Mouse (Mus musculus) spleen, adult 2 months (tissue): ENCODE measurements around the gene Fam185a. TPM values are rescaled to one million over a fixed set of nuclear protein-coding genes. Genes with fewer than 3 reads are reported as not detected.

Experiments
- DNase-seq, 2 experiments: peaks; one replicate each; pipeline versions ENCODE4 v3.0.0 to v3.0.0-alpha.2; 2012 to 2021; ENCODE audit warnings: low spot score in 2 of 2, low read depth in 1 of 2
- H3K27ac ChIP-seq: fragments of 200-500 bp; 2 replicates; pipeline ENCODE4 v1.5.1; 2012; ENCODE audit warnings: low read length, inconsistent platforms; ENCODE audit not compliant: insufficient read depth
- H3K27me3 ChIP-seq: fragments of 200-500 bp; 2 replicates; pipeline ENCODE4 v1.6.1; 2012; ENCODE audit warnings: mild to moderate bottlenecking, moderate library complexity, low read length, inconsistent platforms; ENCODE audit not compliant: control insufficient read depth, insufficient read depth
- H3K36me3 ChIP-seq: fragments of 200-500 bp; 2 replicates; pipeline ENCODE4 v1.6.1; 2012; ENCODE audit warnings: mild to moderate bottlenecking, low read length, inconsistent platforms; ENCODE audit not compliant: control insufficient read depth, insufficient read depth
- H3K4me1 ChIP-seq: fragments of 200-500 bp; 2 replicates; pipeline ENCODE4 v1.6.1; 2011; ENCODE audit warnings: inconsistent platforms; ENCODE audit not compliant: control insufficient read depth, insufficient read depth, insufficient read length
- H3K4me3 ChIP-seq: fragments of 200-500 bp; 2 replicates; pipeline ENCODE4 v1.5.1; 2011; ENCODE audit warnings: mild to moderate bottlenecking, inconsistent platforms; ENCODE audit not compliant: insufficient read depth, insufficient read length; ENCODE audit errors: extremely low read depth
- CTCF ChIP-seq: fragments of 200-500 bp; IDR thresholded peaks from 2 replicates; pipeline ENCODE4 v1.5.1; 2011; ENCODE audit warnings: mild to moderate bottlenecking, inconsistent platforms; ENCODE audit not compliant: insufficient read depth, insufficient read length, insufficient replicate concordance; ENCODE audit errors: extremely low read depth
- POLR2A ChIP-seq: fragments of 200-500 bp; IDR thresholded peaks from 2 replicates; pipeline ENCODE4 v1.6.1; 2011; ENCODE audit warnings: low read depth, low read length, inconsistent platforms
- WGBS: fragments of 180-500 bp; shearing (Covaris S2); methylation state at CpG from one replicate; pipeline ENCODE4 v1.1.7; 2018; 5-methylcytosine and 5-hydroxymethylcytosine counted together
- polyA plus RNA-seq: library from polyadenylated mRNA; depleted of rRNA; stranded (reverse); fragments of >200 nt; gene quantifications from 2 replicates; pipeline ENCODE4 v1.2.3, GENCODE M21; 2012; rRNA removed

Fam185a gene
- polyA plus RNA-seq, 1 experiment, result 1.4 TPM

GRCm38 (mm10) chr5:21518207-21518606 is 93.4 kb downstream of the Fam185a start:
- no peak overlapping the region for H3K27ac ChIP-seq
- 95% methylated on average over 4 of the region's 4 CpGs for WGBS
- no peaks in the 10 kb centered on the region for H3K36me3 ChIP-seq
- H3K4me3 ChIP-seq, result no peak overlapping the region
- H3K27me3 ChIP-seq, result no peaks in the 10 kb centered on the region
- no peak for TF ChIP-seq POLR2A
- TF ChIP-seq CTCF, result no peak
- H3K4me1 ChIP-seq, result no peaks in the 10 kb centered on the region; the same call in 1 of the 2 replicates
- no peak for DNase-seq

GRCm38 (mm10) chr5:21519166-21519565 is 94.4 kb downstream of the Fam185a start:
- no peak for DNase-seq
- Histone ChIP-seq H3K27me3 (no peaks in the 10 kb centered on the region), H3K4me1 (no peaks in the 10 kb centered on the region; the same call in 1 of the 2 replicates), H3K4me3 (no peak overlapping the region), H3K36me3 (no peaks in the 10 kb centered on the region), H3K27ac (no peak overlapping the region)
- TF ChIP-seq CTCF (no peak), POLR2A (no peak)
- WGBS, result 90% methylated on average over 3 of the region's 3 CpGs

- DNase-seq, result no peak
- H3K4me1 ChIP-seq, result no peaks in the 10 kb centered on the region; the same call in 1 of the 2 replicates
- H3K27me3 ChIP-seq, result no peaks in the 10 kb centered on the region
- H3K36me3 ChIP-seq, result no peaks in the 10 kb centered on the region
- 84% methylated on average over 11 of the region's 11 CpGs for WGBS
- H3K4me3 ChIP-seq, result no peak overlapping the region
- no peak overlapping the region for H3K27ac ChIP-seq
- TF ChIP-seq CTCF, result no peak
- no peak for TF ChIP-seq POLR2A
Observed at GRCm38 (mm10) chr5:21526835-21527485, 102.2 kb downstream of the Fam185a start.

- Histone ChIP-seq H3K4me3 (no peak overlapping the region), H3K4me1 (no peaks in the 10 kb centered on the region; the same call in 1 of the 2 replicates), H3K36me3 (no peaks in the 10 kb centered on the region), H3K27me3 (no peaks in the 10 kb centered on the region), H3K27ac (no peak overlapping the region)
- DNase-seq, result no peak
- 76% methylated on average over 4 of the region's 4 CpGs for WGBS
- TF ChIP-seq POLR2A, result no peak
- TF ChIP-seq CTCF, result no peak
Observed at GRCm38 (mm10) chr5:21527488-21527911, 102.7 kb downstream of the Fam185a start.

GRCm38 (mm10) chr5:21528068-21528842 is 103.5 kb downstream of the Fam185a start:
- Histone ChIP-seq H3K27ac (no peak overlapping the region), H3K27me3 (no peaks in the 10 kb centered on the region), H3K4me1 (no peaks in the 10 kb centered on the region; the same call in 1 of the 2 replicates), H3K4me3 (no peak overlapping the region), H3K36me3 (no peaks in the 10 kb centered on the region)
- 79% methylated on average over 15 of the region's 15 CpGs for WGBS
- TF ChIP-seq POLR2A, result no peak
- no peak for DNase-seq

- Histone ChIP-seq H3K4me3 (no peak overlapping the region), H3K4me1 (no peaks in the 10 kb centered on the region; the same call in 1 of the 2 replicates), H3K27ac (no peak overlapping the region), H3K36me3 (no peaks in the 10 kb centered on the region), H3K27me3 (no peaks in the 10 kb centered on the region)
- no peak for TF ChIP-seq CTCF
- TF ChIP-seq POLR2A, result no peak
- no peak for DNase-seq
- 78% methylated on average over 8 of the region's 8 CpGs for whole genome bisulfite sequencing
Observed at GRCm38 (mm10) chr5:21529110-21529720, 104.5 kb downstream of the Fam185a start.

Other genes with a start within 250 kb of the Fam185a start
- 7.0 and 7.9 TPM in 2 replicates for gene Gsap, start 238.7 kb upstream of the Fam185a start, polyA plus RNA-seq
- 12.8 and 15.7 TPM in 2 replicates for gene Fgl2, start 52.3 kb upstream of the Fam185a start, polyA plus RNA-seq
- not detected in 2 replicates for gene Ccdc146, start 281 bp upstream of the Fam185a start, polyA plus RNA-seq
- 0.06 and 0.08 TPM in 2 replicates for gene Lrrc17, start 118.6 kb downstream of the Fam185a start, polyA plus RNA-seq
- 0.07 TPM in 1 of 2 replicates, not detected in the other for gene Fbxl13, start 220.7 kb downstream of the Fam185a start, polyA plus RNA-seq
- 49.1 and 49.6 TPM in 2 replicates for gene Armc10, start 220.9 kb downstream of the Fam185a start, polyA plus RNA-seq